Mouse (Mus musculus) liver, adult 2 months (tissue): Measurements from ENCODE around the gene Gm21887. TPM values are rescaled to one million over a fixed set of nuclear protein-coding genes. Genes with fewer than 3 reads are reported as not detected.
"Not testable (repeated sequence)": the region's sequence is repeated elsewhere in the genome, so short reads cannot be mapped to it uniquely, and the experiment has no call there.

Experiments
- DNase-seq: peaks from one replicate; pipeline ENCODE4 v3.0.0-alpha.2; 2011; ENCODE audit warnings: low read depth, low spot score; ENCODE audit errors: extremely low read depth
- H3K27ac ChIP-seq: fragments of 200-500 bp; replicated peaks from 2 replicates; pipeline ENCODE4 v1.5.1; 2012; ENCODE audit warnings: low read depth, mild to moderate bottlenecking, control low read depth, inconsistent platforms, low read length; ENCODE audit not compliant: insufficient read depth
- H3K27me3 ChIP-seq: fragments of 200-500 bp; 2 replicates; pipeline ENCODE4 v1.6.1; 2012; ENCODE audit warnings: mild to moderate bottlenecking, moderate library complexity, low read length, inconsistent platforms; ENCODE audit not compliant: control insufficient read depth, insufficient read depth
- H3K36me3 ChIP-seq: fragments of 200-500 bp; 2 replicates; pipeline ENCODE4 v1.6.1; 2012; ENCODE audit warnings: low read length, inconsistent platforms; ENCODE audit not compliant: control insufficient read depth, insufficient read depth
- H3K4me1 ChIP-seq: fragments of 200-500 bp; 2 replicates; pipeline ENCODE4 v1.6.1; 2011; ENCODE audit warnings: low read length; ENCODE audit not compliant: control insufficient read depth, insufficient read depth
- H3K4me3 ChIP-seq: fragments of 200-500 bp; 2 replicates; pipeline ENCODE4 v1.5.1; 2011; ENCODE audit warnings: low read depth, mild to moderate bottlenecking, control low read depth, low read length, moderate library complexity; ENCODE audit not compliant: insufficient read depth
- H3K79me2 ChIP-seq: fragments of 200-500 bp; 2 replicates; pipeline ENCODE4 v1.6.1; 2012; ENCODE audit warnings: inconsistent platforms, mild to moderate bottlenecking, low read length, moderate library complexity; ENCODE audit not compliant: control insufficient read depth, insufficient read depth
- H3K9ac ChIP-seq: fragments of 200-500 bp; 2 replicates; pipeline ENCODE4 v1.6.1; 2012; ENCODE audit warnings: low read depth, mild to moderate bottlenecking, control low read depth, inconsistent platforms, low read length
- WGBS: fragments of 180-500 bp; shearing (Covaris S2); methylation state at CpG from one replicate; pipeline ENCODE4 v1.1.7; 2018; 5-methylcytosine and 5-hydroxymethylcytosine counted together
- polyA plus RNA-seq: library from polyadenylated mRNA; depleted of rRNA; stranded (reverse); fragments of >200 nt; gene quantifications from 2 replicates; pipeline ENCODE4 v1.2.3, GENCODE M21; 2012
- total RNA-seq: library from RNA; depleted of rRNA; stranded (reverse); fragments of >200 nt; gene quantifications from 2 replicates; pipeline ENCODE4 v1.2.3, GENCODE M21; 2014

Gm21887 gene
- total and polyA plus RNA-seq, 2 experiments = 11.5 to 123 TPM

GRCm38 (mm10) chrX:169994011-169994865, 15.2 kb upstream of the Gm21887 start:
- H3K36me3 ChIP-seq, H3K4me1 ChIP-seq, H3K27me3 ChIP-seq, H3K4me3 ChIP-seq, H3K79me2 ChIP-seq, DNase-seq, H3K27ac ChIP-seq, H3K9ac ChIP-seq: not testable (repeated sequence)
- WGBS = 21% methylated on average over 2 of the region's 33 CpGs

DNA sequence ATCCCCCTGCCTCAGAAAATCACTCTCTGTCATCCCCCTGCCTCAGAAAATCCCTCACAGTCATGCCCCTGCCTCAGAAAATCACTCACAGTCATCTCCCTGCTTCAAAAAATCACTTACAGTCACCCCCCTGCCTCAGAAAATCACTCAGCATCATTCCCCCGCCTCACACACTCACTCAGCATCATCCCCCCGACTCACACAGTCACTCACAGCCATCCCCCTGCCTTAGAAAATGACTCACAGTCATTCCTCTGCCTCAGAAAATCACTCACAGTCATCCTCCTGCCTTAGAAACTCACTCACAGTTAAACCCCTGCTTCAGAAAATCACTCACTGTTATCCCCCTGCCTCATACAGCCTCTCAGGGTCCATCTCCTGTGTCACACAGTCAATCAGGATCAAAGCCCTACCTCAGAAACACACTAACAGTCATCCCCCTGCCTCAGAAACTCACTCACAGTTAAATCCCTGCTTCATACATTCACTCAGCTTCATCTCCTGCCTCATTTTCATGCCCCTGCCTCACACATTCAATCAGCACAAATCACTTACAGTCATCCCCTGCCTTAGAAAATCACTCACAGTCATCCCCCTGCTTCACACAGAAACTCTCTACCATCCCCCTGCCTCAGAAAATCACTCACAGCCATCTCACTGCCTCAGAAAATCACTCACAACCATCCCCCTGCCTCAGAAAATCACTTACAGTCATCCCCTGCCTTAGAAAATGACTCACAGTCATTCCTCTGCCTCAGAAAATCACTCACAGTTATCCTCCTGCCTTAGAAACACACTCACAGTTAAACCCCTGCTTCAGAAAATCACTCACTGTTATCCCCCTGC, 14.4 kb upstream of the Gm21887 start:
- H3K4me3 ChIP-seq, H3K27ac ChIP-seq, H3K36me3 ChIP-seq, H3K27me3 ChIP-seq, H3K9ac ChIP-seq, DNase-seq, H3K4me1 ChIP-seq, H3K79me2 ChIP-seq: not testable (repeated sequence)
- WGBS = 20% methylated on average over 2 of the region's 2 CpGs

GRCm38 (mm10) chrX:169995909-169996521, 13.4 kb upstream of the Gm21887 start:
- not testable (repeated sequence) for H3K4me3 ChIP-seq, DNase-seq, H3K79me2 ChIP-seq, H3K36me3 ChIP-seq, H3K27ac ChIP-seq, H3K27me3 ChIP-seq, H3K9ac ChIP-seq, H3K4me1 ChIP-seq
- no CpG with 5 or more reads among the region's 17 CpGs for WGBS

GRCm38 (mm10) chrX:169996926-169997325, 12.5 kb upstream of the Gm21887 start:
- not testable (repeated sequence) for DNase-seq, H3K4me1 ChIP-seq, H3K9ac ChIP-seq, H3K27ac ChIP-seq, H3K36me3 ChIP-seq, H3K79me2 ChIP-seq, H3K27me3 ChIP-seq, H3K4me3 ChIP-seq
- WGBS = no CpG with 5 or more reads among the region's 46 CpGs

GRCm38 (mm10) chrX:169997456-169997853, 12.0 kb upstream of the Gm21887 start:
- H3K9ac ChIP-seq, DNase-seq, H3K4me1 ChIP-seq, H3K27ac ChIP-seq, H3K27me3 ChIP-seq, H3K79me2 ChIP-seq, H3K36me3 ChIP-seq: not testable (repeated sequence)
- H3K4me3 ChIP-seq = peak overlapping the region; percentile 45
- WGBS = 14% methylated on average over 4 of the region's 40 CpGs

DNA sequence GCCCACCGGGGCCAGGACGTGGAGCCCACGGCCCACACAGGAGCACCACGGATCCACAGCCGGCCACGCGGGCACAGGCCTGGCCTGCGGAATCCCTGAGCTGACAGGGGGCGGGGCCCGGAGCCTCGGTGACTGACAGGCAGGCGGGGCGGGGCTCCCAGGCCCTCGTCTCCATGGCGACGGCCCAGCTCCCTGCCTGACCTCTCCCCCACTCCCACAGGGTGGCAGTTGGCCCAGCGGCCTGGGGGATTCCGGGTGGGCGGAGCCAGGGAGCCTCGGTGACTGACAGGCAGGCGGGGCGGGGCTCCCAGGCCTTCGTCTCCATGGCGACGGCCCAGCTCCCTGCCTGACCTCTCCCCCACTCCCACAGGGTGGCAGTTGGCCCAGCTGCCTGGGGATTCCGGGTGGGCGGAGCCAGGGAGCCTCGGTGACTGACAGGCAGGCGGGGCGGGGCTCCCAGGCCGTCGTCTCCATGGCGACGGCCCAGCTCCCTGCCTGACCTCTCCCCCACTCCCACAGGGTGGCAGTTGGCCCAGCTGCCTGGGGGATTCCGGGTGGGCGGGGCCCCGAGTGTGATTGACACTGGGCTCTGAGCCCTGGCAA, 11.5 kb upstream of the Gm21887 start:
- H3K4me1 ChIP-seq, H3K27ac ChIP-seq, H3K79me2 ChIP-seq, H3K9ac ChIP-seq, H3K36me3 ChIP-seq, H3K27me3 ChIP-seq: not testable (repeated sequence)
- peak overlapping the region; percentile 45 for H3K4me3 ChIP-seq
- WGBS = no CpG with 5 or more reads among the region's 37 CpGs
- peak; percentile 94 for DNase-seq

- WGBS = 19% methylated on average over 2 of the region's 4 CpGs
- not testable (repeated sequence) for H3K27ac ChIP-seq, DNase-seq, H3K79me2 ChIP-seq, H3K4me3 ChIP-seq, H3K9ac ChIP-seq, H3K4me1 ChIP-seq, H3K36me3 ChIP-seq, H3K27me3 ChIP-seq
Observed at GRCm38 (mm10) chrX:169998559-169999219, 10.8 kb upstream of the Gm21887 start.

DNA sequence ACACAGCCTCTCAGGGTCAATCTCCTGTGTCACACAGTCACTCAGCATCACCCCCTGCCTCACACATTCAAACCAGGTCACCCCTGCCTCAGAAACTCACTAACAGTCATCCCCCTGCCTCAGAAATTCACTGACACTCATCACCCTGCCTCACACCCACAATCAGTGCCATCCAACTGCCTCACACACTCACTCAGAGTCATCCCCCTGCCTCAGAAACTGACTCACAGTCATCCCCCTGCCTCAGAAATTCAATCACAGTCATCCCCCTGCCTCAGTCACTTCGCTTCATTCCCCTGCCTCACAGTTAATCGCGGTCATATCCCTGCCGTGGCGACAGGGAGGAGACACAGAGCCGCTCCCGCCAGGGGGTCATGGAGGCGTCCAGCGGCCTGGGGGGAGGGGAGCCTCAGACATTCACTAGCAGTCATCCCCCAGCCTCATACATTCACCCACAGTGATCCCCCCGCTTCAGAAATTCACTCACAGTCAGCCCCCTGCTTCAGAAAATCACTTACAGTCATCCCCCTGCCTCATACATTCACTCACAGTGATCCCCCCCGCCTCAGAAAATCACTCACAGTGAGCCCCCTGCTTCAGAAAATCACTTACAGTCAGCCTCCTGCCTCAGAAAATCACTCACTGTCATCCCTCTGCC, 10.1 kb upstream of the Gm21887 start:
- H3K4me1 ChIP-seq, H3K4me3 ChIP-seq, H3K36me3 ChIP-seq, H3K9ac ChIP-seq, H3K27ac ChIP-seq, H3K79me2 ChIP-seq, H3K27me3 ChIP-seq, DNase-seq: not testable (repeated sequence)
- 41% methylated on average over 6 of the region's 11 CpGs for WGBS
